Mouse (Mus musculus) limb, embryonic 15.5 days (tissue): ENCODE results near the gene Trim38. TPM values are rescaled to one million over a fixed set of nuclear protein-coding genes. Genes with fewer than 3 reads are reported as not detected.
"Not testable (repeated sequence)": the region's sequence is repeated elsewhere in the genome, so short reads cannot be mapped to it uniquely, and the experiment has no call there.

ENCODE experiments used
- ATAC-seq: fragments of 200-750 bp; cut with Nextera tagmentation; 2 replicates; pipeline ENCODE4 v1.8.0; 2017; ENCODE audit warnings: low read depth, moderate TSS enrichment; ENCODE audit not compliant: insufficient number of reproducible peaks, low FRiP score, low TSS enrichment
- H3K27ac ChIP-seq: fragments of 300-500 bp; sonication (generic); 2 replicates; pipeline ENCODE4 v1.5.1; 2015; ENCODE audit warnings: moderate library complexity, mild to moderate bottlenecking, inconsistent platforms
- H3K27me3 ChIP-seq: fragments of 300-500 bp; sonication (generic); 2 replicates; pipeline ENCODE4 v1.6.1; 2015; ENCODE audit warnings: inconsistent platforms
- H3K36me3 ChIP-seq: fragments of 300-500 bp; sonication (generic); 2 replicates; pipeline ENCODE4 v1.6.1; 2015; ENCODE audit warnings: inconsistent platforms
- H3K4me1 ChIP-seq: fragments of 300-500 bp; sonication (generic); 2 replicates; pipeline ENCODE4 v1.6.1; 2015; ENCODE audit warnings: inconsistent platforms
- H3K4me2 ChIP-seq: fragments of 300-500 bp; sonication (generic); 2 replicates; pipeline ENCODE4 v1.6.1; 2015; ENCODE audit warnings: mild to moderate bottlenecking, inconsistent platforms
- H3K4me3 ChIP-seq: fragments of 300-500 bp; sonication (generic); 2 replicates; pipeline ENCODE4 v1.5.1; 2015; ENCODE audit warnings: mild to moderate bottlenecking, inconsistent platforms
- H3K9ac ChIP-seq: fragments of 300-500 bp; sonication (generic); 2 replicates; pipeline ENCODE4 v1.6.1; 2015; ENCODE audit warnings: inconsistent platforms
- H3K9me3 ChIP-seq: fragments of 300-500 bp; sonication (generic); 2 replicates; pipeline ENCODE4 v1.6.1; 2016; ENCODE audit warnings: inconsistent platforms
- WGBS: fragments of 180-500 bp; shearing (Covaris S2); methylation state at CpG from one replicate; pipeline ENCODE4 v1.1.7; 2015; 5-methylcytosine and 5-hydroxymethylcytosine counted together
- polyA plus RNA-seq: library from polyadenylated mRNA; unstranded; fragments of >200 nt; fragmentation: Nextera tagmentation; extraction: Ambion mirVana; gene quantifications from 2 replicates; pipeline ENCODE4 v1.2.1, GENCODE M21; 2015

Trim38 gene
- polyA plus RNA-seq, 1 experiment from 2014 or later = not detected

- no peaks in the 10 kb centered on the region for H3K27me3 ChIP-seq
- peak overlapping the region; percentile 61 for H3K9ac ChIP-seq
- H3K36me3 ChIP-seq = no peaks in the 10 kb centered on the region
- H3K4me2 ChIP-seq = peak overlapping the region; percentile 93
- H3K9me3 ChIP-seq = no peaks in the 10 kb centered on the region
- ATAC-seq = peak; percentile 26
- H3K27ac ChIP-seq = peak overlapping the region; percentile 98
- H3K4me3 ChIP-seq = peak overlapping the region; percentile 57
- under 1% methylated on average over 14 of the region's 14 CpGs for WGBS
- peaks cover 11% of the 10 kb centered on the region; the same call in 1 of the 2 replicates for H3K4me1 ChIP-seq
Observed at GRCm38 (mm10) chr13:23739922-23740252, 29.8 kb upstream of the Trim38 start.

GRCm38 (mm10) chr13:23740256-23740840 is 29.4 kb upstream of the Trim38 start:
- H3K4me1 ChIP-seq = peaks cover 11% of the 10 kb centered on the region; the same call in 1 of the 2 replicates
- ATAC-seq = no peak
- WGBS = 23% methylated on average over 13 of the region's 13 CpGs

GRCm38 (mm10) chr13:23740910-23741309 is 28.8 kb upstream of the Trim38 start:
- Histone ChIP-seq H3K9ac (no peak overlapping the region), H3K4me1 (peaks cover 11% of the 10 kb centered on the region; the same call in 1 of the 2 replicates), H3K4me3 (peak overlapping the region; percentile 57; the same call in 1 of the 2 replicates), H3K27me3 (no peaks in the 10 kb centered on the region), H3K4me2 (peak overlapping the region; percentile 93), H3K9me3 (no peaks in the 10 kb centered on the region), H3K27ac (peak overlapping the region; percentile 98), H3K36me3 (no peaks in the 10 kb centered on the region)
- 56% methylated on average over 5 of the region's 5 CpGs for WGBS
- ATAC-seq = no peak

More at GRCm38 (mm10) chr13:23740256-23740840, 29.4 kb upstream of the Trim38 start:
- peak overlapping the region; percentile 61 for H3K9ac ChIP-seq
- H3K4me3 ChIP-seq = peak overlapping the region; percentile 57
- peak overlapping the region; percentile 93 for H3K4me2 ChIP-seq
- no peaks in the 10 kb centered on the region for H3K27me3 ChIP-seq
- H3K27ac ChIP-seq = peak overlapping the region; percentile 98
- H3K36me3 ChIP-seq = no peaks in the 10 kb centered on the region
- H3K9me3 ChIP-seq = no peaks in the 10 kb centered on the region

- Histone ChIP-seq H3K9me3 (no peaks in the 10 kb centered on the region), H3K4me3 (no peak overlapping the region), H3K4me2 (no peak overlapping the region), H3K4me1 (peaks cover 11% of the 10 kb centered on the region; the same call in 1 of the 2 replicates), H3K27me3 (no peaks in the 10 kb centered on the region), H3K9ac (no peak overlapping the region), H3K36me3 (no peaks in the 10 kb centered on the region), H3K27ac (no peak overlapping the region)
- no peak for ATAC-seq
Observed at GRCm38 (mm10) chr13:23742007-23742406, 27.7 kb upstream of the Trim38 start.

- H3K27ac ChIP-seq = no peak overlapping the region
Observed at GRCm38 (mm10) chr13:23743215-23743614, 26.5 kb upstream of the Trim38 start.

GRCm38 (mm10) chr13:23743963-23744362 is 25.8 kb upstream of the Trim38 start:
- peak overlapping the region; percentile 48; the same call in 1 of the 2 replicates for H3K27ac ChIP-seq
- H3K9me3 ChIP-seq = no peaks in the 10 kb centered on the region
- no peaks in the 10 kb centered on the region for H3K27me3 ChIP-seq
- H3K36me3 ChIP-seq = no peaks in the 10 kb centered on the region
- H3K4me2 ChIP-seq = 0 out of 2 replicates have a peak overlapping the region, but pooled peaks have one; percentile 48
- no peak overlapping the region for H3K9ac ChIP-seq
- H3K4me1 ChIP-seq = peaks cover 16% of the 10 kb centered on the region; the same call in 1 of the 2 replicates
- no peak for ATAC-seq
- WGBS = 34% methylated on average over 4 of the region's 4 CpGs
- H3K4me3 ChIP-seq = peak overlapping the region; percentile 45; the same call in 1 of the 2 replicates

More at GRCm38 (mm10) chr13:23743215-23743614, 26.5 kb upstream of the Trim38 start:
- WGBS = 76% methylated on average over 5 of the region's 5 CpGs
- Histone ChIP-seq H3K4me3 (no peak overlapping the region), H3K4me2 (no peak overlapping the region), H3K36me3 (no peaks in the 10 kb centered on the region), H3K27me3 (no peaks in the 10 kb centered on the region), H3K9me3 (no peaks in the 10 kb centered on the region), H3K9ac (no peak overlapping the region), H3K4me1 (peaks cover 16% of the 10 kb centered on the region; the same call in 1 of the 2 replicates)
- no peak for ATAC-seq

GRCm38 (mm10) chr13:23744421-23745380 is 25.0 kb upstream of the Trim38 start:
- peaks cover 12% of the 10 kb centered on the region; the same call in 1 of the 2 replicates for H3K4me1 ChIP-seq
- no peak overlapping the region for H3K9ac ChIP-seq
- H3K27me3 ChIP-seq = no peaks in the 10 kb centered on the region
- H3K9me3 ChIP-seq = no peaks in the 10 kb centered on the region
- under 1% methylated on average over 24 of the region's 36 CpGs for WGBS
- H3K36me3 ChIP-seq = no peaks in the 10 kb centered on the region
- H3K27ac ChIP-seq = peak overlapping the region; percentile 78
- ATAC-seq = no peak
- H3K4me3 ChIP-seq = peak overlapping the region; percentile 45
- H3K4me2 ChIP-seq = peak overlapping the region; percentile 48

GRCm38 (mm10) chr13:23745381-23746161 is 24.1 kb upstream of the Trim38 start, which contains the start of gene Hist1h3c:
Gene Hist1h3c (minus strand): TSS chr13:23745602.
- Histone ChIP-seq H3K27ac (peak within 1 kb of the TSS; percentile 99), H3K27me3 (no peaks in the 10 kb centered on the region), H3K4me1 (peaks cover 8% of the 10 kb centered on the region; the same call in 1 of the 2 replicates), H3K9me3 (no peaks in the 10 kb centered on the region), H3K4me3 (peak within 1 kb of the TSS; percentile 45), H3K4me2 (peak within 1 kb of the TSS; percentile 48), H3K9ac (peak within 1 kb of the TSS; percentile 15; the same call in 1 of the 2 replicates), H3K36me3 (no peaks in the 10 kb centered on the region)
- peak; percentile 64; the same call in 1 of the 2 replicates for ATAC-seq
- WGBS = under 1% methylated on average over 26 of the region's 28 CpGs

- Histone ChIP-seq H3K4me2 (peak within 1 kb of the TSS; percentile 54), H3K9ac (peak within 1 kb of the TSS; percentile 21; the same call in 1 of the 2 replicates), H3K27ac (peak within 1 kb of the TSS; percentile 99), H3K4me3 (peak within 1 kb of the TSS; percentile 45)
- peak; percentile 89 for ATAC-seq
- not testable (repeated sequence) for H3K36me3 ChIP-seq, H3K4me1 ChIP-seq, H3K9me3 ChIP-seq, H3K27me3 ChIP-seq
- WGBS = under 1% methylated on average over 37 of the region's 58 CpGs
Observed at GRCm38 (mm10) chr13:23746201-23747080, 23.3 kb upstream of the Trim38 start, which contains the start of gene Hist1h2bb. Gene Hist1h2bb (plus strand): TSS chr13:23746734.

GRCm38 (mm10) chr13:23747081-23747891 is 22.4 kb upstream of the Trim38 start:
- H3K27ac ChIP-seq = peak overlapping the region; percentile 99
- H3K27me3 ChIP-seq = no peaks in the 10 kb centered on the region
- H3K36me3 ChIP-seq = no peaks in the 10 kb centered on the region
- H3K4me1 ChIP-seq = peaks cover 5% of the 10 kb centered on the region; the same call in 1 of the 2 replicates
- no peak for ATAC-seq
- H3K4me2 ChIP-seq = peak overlapping the region; percentile 54
- 2% methylated on average over 13 of the region's 13 CpGs for whole genome bisulfite sequencing
- no peaks in the 10 kb centered on the region for H3K9me3 ChIP-seq
- H3K9ac ChIP-seq = 0 out of 2 replicates have a peak overlapping the region, but pooled peaks have one; percentile 21
- H3K4me3 ChIP-seq = peak overlapping the region; percentile 45
